Mouse (Mus musculus) retina, embryonic 14.5 days (tissue): ENCODE results near the gene Cds1.

Experiments
- DNase-seq: peaks from one replicate; pipeline ENCODE4 v3.0.0-alpha.2; 2015; ENCODE audit warnings: low spot score

Gene Cds1

DNA sequence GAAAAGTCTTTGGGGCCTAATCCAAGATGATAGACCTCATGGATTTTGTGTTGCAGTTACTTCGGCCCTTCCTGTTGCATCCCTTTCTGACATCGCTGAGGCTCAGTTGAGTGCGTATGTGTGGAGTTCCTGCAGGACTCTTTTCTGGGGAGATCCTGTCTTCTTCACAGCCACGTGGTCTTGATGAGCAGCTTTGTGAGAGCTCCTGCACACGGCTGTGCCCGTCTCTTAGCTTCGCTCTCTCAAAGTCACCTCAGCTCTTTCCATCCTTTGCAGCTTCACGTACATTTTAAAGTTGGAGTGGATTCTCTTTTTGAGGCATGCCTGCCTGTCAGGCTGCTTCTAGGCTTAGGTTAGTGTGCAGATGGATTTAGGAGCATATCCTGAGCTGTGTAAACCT is 11.6 kb downstream of the Cds1 start:
- no peak for DNase-seq

- DNase-seq = no peak
These were observed 14.5 kb downstream of the Cds1 start for GRCm38 (mm10) chr5:101779376-101779863.

DNA sequence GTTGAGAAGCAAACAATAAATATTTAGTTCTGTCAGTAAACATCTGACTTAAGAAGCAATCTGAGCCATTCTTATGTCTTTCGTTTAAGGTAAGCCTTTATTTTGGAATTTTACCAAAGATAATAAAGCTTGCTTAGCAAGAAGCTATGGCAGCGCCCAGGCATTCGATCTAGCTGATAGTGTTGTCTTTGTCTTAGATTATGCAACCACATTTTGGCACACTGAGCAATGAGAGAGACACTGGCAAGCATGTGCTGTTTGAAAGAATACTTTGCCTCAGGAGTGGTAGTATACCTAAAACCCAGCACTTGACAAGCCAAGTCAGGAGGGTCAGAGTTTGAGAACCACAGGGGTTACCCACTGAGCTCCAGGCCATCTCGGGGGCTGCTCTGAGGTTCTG is 16.0 kb downstream of the Cds1 start:
- no peak for DNase-seq

DNA sequence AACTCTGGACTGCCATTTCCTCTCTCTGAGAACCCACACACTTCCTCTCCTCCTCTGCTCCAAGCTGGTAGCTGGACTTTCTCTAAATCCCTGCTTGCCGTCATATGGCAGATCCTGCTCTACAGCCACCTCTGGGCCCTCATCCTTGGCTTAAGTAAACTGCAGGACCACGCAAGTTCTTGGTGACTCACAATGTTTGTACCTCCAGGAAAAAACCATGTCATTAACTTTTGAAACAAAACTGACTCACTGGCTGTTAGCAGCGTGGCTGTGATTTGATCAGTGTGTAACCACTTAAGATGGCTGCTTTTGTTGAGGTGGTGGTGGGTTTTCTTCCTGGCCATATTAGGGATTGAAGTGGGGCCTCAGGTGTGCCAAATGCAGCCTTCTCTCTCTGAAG is 19.4 kb downstream of the Cds1 start:
- DNase-seq = no peak

DNA sequence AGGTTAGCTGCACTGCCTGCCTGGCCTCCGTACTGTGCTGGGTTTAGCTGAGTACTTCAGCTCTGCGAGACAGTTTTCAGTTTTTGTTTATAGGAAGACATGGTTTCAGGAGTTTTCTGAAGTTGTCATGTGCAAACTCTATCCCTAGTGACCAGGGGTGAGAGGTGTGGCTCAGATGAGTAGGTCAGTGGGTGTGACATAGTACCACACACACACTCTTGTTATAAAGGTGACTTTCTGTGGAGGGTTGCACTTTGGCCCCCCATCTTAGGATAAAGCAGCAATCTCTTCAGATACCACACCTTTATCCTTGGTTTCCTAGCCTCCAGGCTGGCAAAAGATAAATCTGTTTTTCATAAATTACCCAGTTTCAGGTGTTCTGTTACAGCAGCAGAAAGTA is 19.9 kb downstream of the Cds1 start:
- no peak for DNase-seq

- no peak for DNase-seq
These were observed 21.1 kb downstream of the Cds1 start for GRCm38 (mm10) chr5:101785921-101786614.

GRCm38 (mm10) chr5:101789770-101790169 is 24.8 kb downstream of the Cds1 start:
- no peak for DNase-seq

DNA sequence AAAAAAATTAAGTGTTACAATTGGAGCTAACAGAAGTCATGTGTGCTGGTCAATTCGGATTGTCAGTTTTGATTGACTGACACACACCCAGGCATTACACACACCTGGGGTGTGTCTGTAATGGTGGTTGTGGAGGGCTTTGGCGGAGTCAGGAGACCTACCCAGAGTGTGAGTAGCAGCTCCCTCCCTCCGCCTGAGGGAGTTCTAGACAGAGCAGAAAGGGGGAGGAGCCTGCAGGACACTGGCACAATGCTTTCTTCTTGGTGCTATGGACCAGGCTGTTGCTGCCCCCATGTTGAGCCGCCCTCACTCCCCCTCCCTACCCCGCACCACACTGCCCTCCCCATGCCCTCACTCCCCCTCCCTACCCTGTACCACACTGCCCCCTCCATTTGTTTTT is 25.6 kb downstream of the Cds1 start:
- no peak for DNase-seq

GRCm38 (mm10) chr5:101792665-101793064 is 27.7 kb downstream of the Cds1 start:
- no peak for DNase-seq

GRCm38 (mm10) chr5:101801891-101802290 is 37.0 kb downstream of the Cds1 start:
- DNase-seq = no peak

- no peak for DNase-seq
These were observed 37.6 kb downstream of the Cds1 start for GRCm38 (mm10) chr5:101802358-101803022.

DNA sequence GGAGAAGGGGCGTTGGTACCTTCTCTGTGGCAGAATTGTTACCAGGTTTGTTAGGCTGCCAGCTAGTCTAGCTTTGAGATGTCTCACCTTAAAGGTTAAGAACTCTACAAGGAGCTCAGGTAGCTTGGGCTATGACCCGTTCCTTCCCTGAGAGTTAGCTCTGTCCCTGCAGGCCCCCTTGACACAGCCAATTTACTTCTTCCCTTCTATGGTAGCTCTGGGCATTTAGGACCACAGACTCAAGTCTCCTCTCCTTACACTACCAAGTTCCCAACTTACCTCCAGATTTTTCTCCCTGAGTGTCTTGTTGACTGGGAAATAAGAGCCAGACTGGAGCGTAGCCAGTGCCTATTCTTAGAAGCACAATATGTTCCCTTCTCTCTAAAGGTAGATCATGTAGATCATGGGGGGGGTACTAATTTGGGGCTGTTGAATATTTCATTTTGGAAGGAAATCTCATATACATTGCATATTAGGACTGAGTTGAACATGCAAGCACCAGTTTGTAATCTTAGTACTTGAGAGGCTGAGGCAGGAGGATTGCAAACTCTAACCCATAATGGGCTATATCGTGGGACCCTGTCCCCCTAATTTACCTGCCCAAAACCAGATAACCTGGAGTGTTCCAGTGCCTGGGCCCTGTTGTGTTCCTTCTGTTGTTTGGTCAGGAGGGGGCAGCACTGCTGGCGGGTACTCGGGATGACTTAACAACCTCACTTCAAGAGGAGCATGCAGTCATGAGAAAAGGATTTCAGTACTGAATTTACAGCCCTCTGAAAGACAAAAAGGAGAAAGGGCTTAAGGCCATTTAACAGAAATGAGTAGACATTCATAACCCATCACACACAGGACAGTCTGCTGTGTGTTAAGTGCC is 46.6 kb downstream of the Cds1 start:
- DNase-seq = no peak

DNA sequence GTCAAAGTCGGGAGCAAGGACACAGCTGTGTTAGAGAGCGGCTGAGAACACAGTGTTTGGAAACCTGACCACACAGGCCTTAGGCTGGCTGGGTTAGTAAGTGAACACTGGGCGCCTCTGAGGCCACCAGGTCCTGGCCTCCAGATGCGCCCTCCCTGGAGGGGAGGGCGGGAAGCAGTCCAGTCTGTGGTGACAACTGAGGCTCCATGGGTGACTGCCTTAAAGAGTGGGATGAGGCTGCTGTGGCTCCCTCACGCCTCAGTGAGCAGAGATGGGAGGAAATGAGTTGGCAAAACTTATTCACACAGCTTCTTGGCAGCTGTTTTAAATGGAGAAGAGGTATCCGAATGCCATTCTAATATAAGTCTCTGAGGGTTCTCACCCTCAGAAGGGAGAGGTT is 51.9 kb downstream of the Cds1 start:
- DNase-seq = peak; percentile 43

GRCm38 (mm10) chr5:101819216-101819615 is 54.3 kb downstream of the Cds1 start:
- DNase-seq = peak; percentile 43

DNA sequence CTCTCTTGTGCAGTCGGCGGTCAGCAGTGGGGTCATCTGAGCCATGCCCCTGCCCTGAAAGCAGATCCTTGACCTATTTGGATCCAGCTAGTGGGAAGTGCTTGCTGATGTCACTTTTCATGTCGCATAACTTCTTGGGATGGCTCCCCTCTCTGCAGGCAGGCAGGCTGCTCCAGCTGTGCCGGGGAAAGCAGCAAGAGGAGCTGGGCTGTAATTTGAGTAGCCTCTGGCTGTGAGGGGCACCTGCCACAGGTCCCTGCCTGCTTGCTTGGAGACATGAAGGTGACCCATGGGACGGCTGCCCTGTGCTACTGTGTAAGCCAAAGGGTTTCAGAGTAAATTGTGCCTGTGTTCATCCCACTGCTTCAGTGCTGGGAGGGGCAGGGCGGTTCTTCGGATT is 54.9 kb downstream of the Cds1 start:
- DNase-seq = no peak

GRCm38 (mm10) chr5:101821052-101821451 is 56.1 kb downstream of the Cds1 start:
- no peak for DNase-seq

DNA sequence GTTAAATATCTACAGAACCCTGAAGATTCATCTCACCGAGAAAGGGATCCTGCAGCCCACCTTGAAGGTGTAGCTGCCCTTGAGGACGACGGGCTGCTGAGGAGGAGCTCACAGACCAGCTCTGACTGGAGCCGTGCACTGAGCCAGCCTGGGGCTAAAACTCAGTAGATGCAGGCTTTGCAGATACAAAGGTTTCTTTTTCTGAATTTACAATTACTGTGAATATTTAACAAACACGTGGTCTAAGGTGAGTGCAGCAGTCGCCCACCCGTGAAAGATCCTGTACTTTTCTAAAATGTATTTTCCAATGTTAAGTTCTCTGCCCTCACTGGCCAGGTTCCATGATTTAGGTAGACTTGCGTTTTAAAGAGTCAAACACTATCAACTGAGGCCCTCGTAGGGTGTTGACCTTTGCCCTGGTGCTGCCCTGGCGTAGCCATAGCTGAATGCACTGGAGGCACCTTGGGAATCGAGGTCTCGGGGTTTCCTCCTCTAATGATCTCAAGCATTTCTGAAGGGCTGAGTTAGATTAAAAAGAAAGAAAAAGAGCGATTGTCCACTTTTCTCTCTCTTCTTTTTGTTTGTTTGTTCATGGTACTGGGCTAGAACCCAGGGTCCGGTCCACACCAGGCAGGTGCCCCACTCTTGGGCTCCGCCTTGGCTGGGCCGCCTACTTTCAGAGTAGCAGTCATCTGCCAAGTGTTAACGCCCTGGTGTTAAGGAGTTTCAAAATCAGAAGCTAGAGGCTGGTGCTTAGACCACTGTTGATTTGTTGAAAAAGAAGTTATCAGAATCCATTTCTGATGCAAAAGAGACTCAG is 56.8 kb downstream of the Cds1 start:
- no peak for DNase-seq

GRCm38 (mm10) chr5:101822311-101822670 is 57.4 kb downstream of the Cds1 start:
- no peak for DNase-seq

DNA sequence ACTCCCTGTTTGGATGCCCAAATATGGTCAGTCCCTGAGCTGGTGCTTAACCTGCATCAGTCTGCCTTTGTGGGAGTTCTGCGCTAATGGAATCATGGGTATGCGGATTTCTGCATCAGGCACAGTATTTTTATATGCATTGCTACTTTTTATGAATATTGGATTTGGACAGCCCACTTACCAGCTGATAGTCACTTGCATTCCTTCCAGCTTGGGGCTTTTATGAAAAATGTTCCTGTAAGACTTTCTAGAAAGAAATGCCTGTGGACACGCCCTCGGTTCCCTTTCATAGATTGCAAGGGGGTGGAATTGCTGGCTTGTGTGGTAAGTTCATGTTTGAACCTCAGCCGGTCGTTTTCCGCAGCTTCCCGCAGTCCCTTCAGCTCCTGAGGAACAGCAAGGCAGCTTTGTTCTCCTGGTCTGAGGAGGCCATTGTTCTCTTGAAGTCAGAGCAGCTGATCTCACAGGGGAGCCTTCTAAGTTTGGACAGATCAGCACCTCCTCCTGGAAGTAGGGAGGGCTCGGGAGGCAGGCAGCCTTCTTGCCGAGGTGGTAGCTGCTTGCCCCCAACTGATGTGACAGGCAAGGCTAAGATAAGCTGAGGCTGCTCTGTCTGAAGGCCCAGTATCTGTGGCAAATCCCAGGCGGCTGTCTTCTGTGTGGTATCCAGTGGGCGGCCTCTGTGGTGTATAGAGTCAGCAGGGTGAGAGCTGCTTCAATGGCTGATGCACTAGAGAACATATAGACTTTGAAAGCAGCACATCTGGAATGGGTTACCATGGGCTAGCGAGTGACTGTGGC is 60.4 kb downstream of the Cds1 start:
- peak; percentile 36 for DNase-seq

GRCm38 (mm10) chr5:101826531-101826970 is 61.6 kb downstream of the Cds1 start:
- DNase-seq = peak; percentile 70

DNA sequence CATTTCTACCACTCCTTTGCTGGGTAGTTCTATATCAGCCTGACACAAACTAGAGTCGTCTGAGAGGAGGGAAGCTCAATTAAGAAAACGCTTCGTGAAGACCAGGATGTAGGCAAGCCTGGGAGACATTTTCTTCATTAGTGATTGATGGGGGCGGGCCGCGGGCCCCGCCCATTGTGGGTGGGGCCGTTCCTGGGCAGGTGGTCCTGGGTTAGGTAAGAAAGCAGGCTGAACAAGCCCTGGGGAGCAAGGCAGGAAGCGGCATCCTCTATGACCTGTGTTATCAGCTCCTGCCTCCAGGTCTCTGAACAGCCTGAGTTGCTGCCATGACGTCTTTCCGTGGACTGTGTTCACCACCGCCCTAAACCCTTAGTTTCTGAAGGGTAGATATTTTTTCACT is 62.5 kb downstream of the Cds1 start:
- DNase-seq = no peak
